In genomic region chr1:39283323-39283722, GRCm38 (mm10) we compare ENCODE assay signal across 31 mouse cellular contexts.
A peak's percentile ranks its signal among the peaks of the same experiment; 100 is the strongest.
DNase-seq lines count a peak whose midpoint lies in the region; ATAC-seq and TF ChIP-seq lines count a peak whose summit lies in the region.
"Had no signal": no experiment of that assay in that cellular context is flagged by ENCODE, and none has a peak within 500 bp of the region (broad histone marks: within the 10 kb centered on the region; RNA-seq: fewer than 3 reads in every experiment).

No protein-coding gene starts in this region.

- no peaks in the 10 kb centered on the region for H3K79me2 ChIP-seq in C2C12 (ENCODE audit: control insufficient read depth, insufficient read depth)

- no peaks in the 10 kb centered on the region for H3K79me3 ChIP-seq in C2C12 (ENCODE audit: low read depth)

- no peak overlapping the region for H3K4me3 ChIP-seq in C2C12 (ENCODE audit: insufficient read depth, poor library complexity, severe bottlenecking)
- H3K4me3 ChIP-seq in forebrain, embryonic 16.5 days (replicated peaks; ENCODE audit: low read length) = no peak overlapping the region
- H3K4me3 ChIP-seq: embryonic facial prominence, embryonic 13.5 days; forebrain, embryonic 13.5 days; hindbrain, embryonic 12.5 days; limb, embryonic 12.5 days; midbrain, embryonic 12.5 days; neural tube, embryonic 13.5 days had no signal

- no peak for ATAC-seq in forebrain, embryonic 16.5 days
- ATAC-seq: forebrain, embryonic 13.5 days; intestine, embryonic 16.5 days; liver, postnatal 0 days; Patski had no signal

- H3K4me1 ChIP-seq in forebrain, embryonic 16.5 days (replicated peaks; ENCODE audit: control insufficient read depth, insufficient read depth, low read length) = no peaks in the 10 kb centered on the region; the same call in 1 of the 2 replicates
- H3K4me1 ChIP-seq: limb, embryonic 12.5 days had no signal

- H3ac ChIP-seq in C2C12 (ENCODE audit: control insufficient read depth, insufficient read length, low read depth) = no peak overlapping the region

- H3K27me3 ChIP-seq in C2C12 (ENCODE audit: control insufficient read depth, insufficient read depth, insufficient read length) = no peaks in the 10 kb centered on the region
- no peaks in the 10 kb centered on the region for H3K27me3 ChIP-seq in forebrain, embryonic 16.5 days (replicated peaks; ENCODE audit: control insufficient read depth, insufficient read depth, low read length)
- H3K27me3 ChIP-seq: embryonic facial prominence, embryonic 13.5 days; forebrain, embryonic 13.5 days; hindbrain, embryonic 12.5 days; limb, embryonic 12.5 days; midbrain, embryonic 12.5 days; neural tube, embryonic 13.5 days; Patski had no signal

- H3K9me3 ChIP-seq in forebrain, embryonic 16.5 days (ENCODE audit: control insufficient read depth, low read length) = no peaks in the 10 kb centered on the region
- H3K9me3 ChIP-seq: forebrain, embryonic 13.5 days; G1E; hindbrain, embryonic 12.5 days; limb, embryonic 12.5 days; midbrain, embryonic 12.5 days; neural tube, embryonic 13.5 days had no signal

- H3K9ac ChIP-seq in forebrain, embryonic 16.5 days (replicated peaks; ENCODE audit: low read depth, low read length) = no peak overlapping the region
- H3K9ac ChIP-seq: embryonic facial prominence, embryonic 13.5 days; forebrain, embryonic 13.5 days; hindbrain, embryonic 12.5 days; limb, embryonic 12.5 days; liver, postnatal 0 days; midbrain, embryonic 12.5 days; neural tube, embryonic 13.5 days had no signal

- peak; percentile 37 for DNase-seq in 3134 (ENCODE audit: extremely low read depth, insufficient read length, low spot score)
- DNase-seq in fibroblast of lung, adult 2 months (ENCODE audit: low read depth) = peak; percentile 72
- DNase-seq in lung, postnatal 14 days = peak; percentile 47
- DNase-seq in cerebellum, adult 9-10 months = no peak
- DNase-seq in layer of hippocampus, postnatal 14 days (ENCODE audit: low spot score in 2 of 2) = no peak
- DNase-seq in adrenal gland, adult 2 months = no peak
- DNase-seq: adrenal gland, postnatal 25 days; cerebellum, adult 2 months; cerebellum, postnatal 25 days; gastrocnemius, postnatal 36 days; heart, adult 18-20 months; heart, postnatal 36 days; kidney, adult 8-10 months; kidney, postnatal 10 days; liver, postnatal 0 days; right cerebral cortex, postnatal 4 days; thymus, adult 18-20 months; thymus, postnatal 36 days had no signal

- no peak for TF ChIP-seq CTCF in C2C12 (IDR thresholded peaks at IDR 0.05; ENCODE audit: control insufficient read depth, insufficient read depth, insufficient read length)

- WGBS in forebrain, embryonic 16.5 days = 85% methylated on average over 7 of the region's 7 CpGs

- no peaks in the 10 kb centered on the region for H3K36me3 ChIP-seq in C2C12 (ENCODE audit: control insufficient read depth, insufficient read depth)
- no peaks in the 10 kb centered on the region for H3K36me3 ChIP-seq in forebrain, embryonic 16.5 days (ENCODE audit: control insufficient read depth, insufficient read depth)
- H3K36me3 ChIP-seq: embryonic facial prominence, embryonic 13.5 days; G1E; hindbrain, embryonic 12.5 days; limb, embryonic 12.5 days; midbrain, embryonic 12.5 days; neural tube, embryonic 13.5 days had no signal

- H3K27ac ChIP-seq in forebrain, embryonic 16.5 days (ENCODE audit: low read length) = no peak overlapping the region
- H3K27ac ChIP-seq: embryonic facial prominence, embryonic 13.5 days; forebrain, embryonic 13.5 days; hindbrain, embryonic 12.5 days; limb, embryonic 12.5 days; midbrain, embryonic 12.5 days; neural tube, embryonic 13.5 days; stomach, postnatal 0 days had no signal

- no peak overlapping the region for H3K4me2 ChIP-seq in forebrain, embryonic 16.5 days (ENCODE audit: low read length)
- H3K4me2 ChIP-seq: embryonic facial prominence, embryonic 13.5 days; forebrain, embryonic 13.5 days; heart, embryonic 11.5 days; hindbrain, embryonic 12.5 days; limb, embryonic 12.5 days; midbrain, embryonic 12.5 days; neural tube, embryonic 13.5 days had no signal

TF ChIP-seq in C2C12, 6 proteins besides CTCF, POLR2A, EP300 and RAD21:
- TF ChIP-seq USF1 (IDR thresholded peaks at IDR 0.05; ENCODE audit: low read depth) (peak; percentile 70), CEBPB (IDR thresholded peaks at IDR 0.05; ENCODE audit: low read depth) (no peak), MYOD1 (IDR thresholded peaks at IDR 0.05; ENCODE audit: control insufficient read depth, insufficient read length, low read depth) (peak; percentile 89), FOSL1 (IDR thresholded peaks at IDR 0.05; ENCODE audit: insufficient read depth, low read length, poor library complexity, severe bottlenecking) (peak; percentile 17), MAX (IDR thresholded peaks at IDR 0.05) (peak; percentile 65), MYOG (IDR thresholded peaks at IDR 0.05; ENCODE audit: control insufficient read depth, extremely low read depth, insufficient read length) (no peak)
TF ChIP-seq in C2C12: peak in this region for 4.

Comparison
In these comparisons a context has a peak if more than half of its experiments do, and no peak if none do; other contexts are left out.
1. DNase-seq: peak in 3134 (single experiment), fibroblast of lung, adult 2 months (single experiment) and lung, postnatal 14 days (single experiment); none in cerebellum, adult 9-10 months (single experiment), layer of hippocampus, postnatal 14 days (0 of 2) and adrenal gland, adult 2 months (single experiment).